Mouse (Mus musculus) liver, embryonic 14.5 days (tissue): ENCODE measurements around the gene Uox.

Source experiments
- CTCF ChIP-seq: IDR thresholded peaks from 2 replicates; pipeline ENCODE4 v1.5.1; 2016; ENCODE audit warnings: antibody characterized with exemption, low read depth, control low read depth
- EP300 ChIP-seq: IDR thresholded peaks from 2 replicates; pipeline ENCODE4 v1.6.1; 2016; ENCODE audit warnings: antibody characterized with exemption, low read depth

DNA sequence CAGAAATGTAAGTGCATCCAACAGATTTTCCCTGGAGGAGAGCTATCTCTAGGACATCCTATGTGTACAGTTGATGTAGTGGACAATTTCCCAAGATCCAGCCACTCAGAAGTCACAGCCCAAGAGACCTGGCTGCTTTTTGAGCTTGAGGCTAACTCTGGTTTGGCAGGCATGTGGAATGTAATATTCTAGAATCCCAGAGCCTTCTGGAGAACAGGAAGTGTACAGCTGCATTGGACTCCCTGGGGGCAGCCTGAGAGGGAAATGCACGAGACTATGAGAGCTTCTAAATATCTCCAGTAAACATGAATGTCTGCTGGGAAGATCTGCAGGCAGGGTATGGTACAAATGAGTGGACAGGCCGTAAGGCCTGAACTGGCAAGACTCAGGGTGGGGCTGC lies 100.9 kb downstream of the Uox start:
- TF ChIP-seq EP300: no peak
- TF ChIP-seq CTCF: no peak
